Mouse (Mus musculus): ENCODE measurements around the gene Ccdc183. TPM values are rescaled to one million over a fixed set of nuclear protein-coding genes. Genes with fewer than 3 reads are reported as not detected.
A peak's percentile ranks its signal among the peaks of the same experiment; 100 is the strongest.

The Ccdc183 gene
- polyA plus RNA-seq, 1 experiment from 2014 or later, result 0.21 TPM

DNA sequence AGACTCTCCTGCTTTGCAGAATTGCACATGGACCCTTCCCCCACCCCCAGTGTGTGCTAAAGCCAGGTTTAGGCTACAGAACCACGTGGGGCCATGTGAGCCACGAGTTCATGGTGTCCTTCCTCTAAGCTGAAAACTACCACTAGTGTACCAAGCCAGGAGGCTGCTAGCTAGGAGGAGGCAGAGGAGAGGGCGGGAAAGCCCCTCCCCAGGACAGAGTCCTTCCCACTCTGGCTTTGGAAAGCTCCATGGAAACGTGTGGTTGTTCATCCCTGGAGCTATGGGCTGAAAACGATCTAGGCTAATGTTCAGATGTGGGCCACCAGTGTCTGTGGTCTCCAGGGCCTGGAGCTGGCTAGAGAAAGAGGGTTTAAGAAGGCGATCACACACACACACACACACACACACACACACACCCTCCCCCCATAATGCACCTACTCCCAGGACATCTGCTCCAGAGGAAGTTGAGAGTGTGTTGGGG lies 36.8 kb downstream of the Ccdc183 start:
- WGBS, result 46% methylated on average over 6 of the region's 6 CpGs
- Histone ChIP-seq H3K27me3 (ENCODE audit: insufficient read depth, poor library complexity, severe bottlenecking) (peaks cover 58% of the 10 kb centered on the region), H3K4me3 (0 out of 2 replicates have a peak overlapping the region, but pooled peaks have one; percentile 52), H3K9me3 (no peaks in the 10 kb centered on the region), H3K4me1 (peaks cover 61% of the 10 kb centered on the region), H3K27ac (no peak overlapping the region), H3K36me3 (peaks cover 31% of the 10 kb centered on the region)
- no peak for DNase-seq (ENCODE audit: low spot score)

DNA sequence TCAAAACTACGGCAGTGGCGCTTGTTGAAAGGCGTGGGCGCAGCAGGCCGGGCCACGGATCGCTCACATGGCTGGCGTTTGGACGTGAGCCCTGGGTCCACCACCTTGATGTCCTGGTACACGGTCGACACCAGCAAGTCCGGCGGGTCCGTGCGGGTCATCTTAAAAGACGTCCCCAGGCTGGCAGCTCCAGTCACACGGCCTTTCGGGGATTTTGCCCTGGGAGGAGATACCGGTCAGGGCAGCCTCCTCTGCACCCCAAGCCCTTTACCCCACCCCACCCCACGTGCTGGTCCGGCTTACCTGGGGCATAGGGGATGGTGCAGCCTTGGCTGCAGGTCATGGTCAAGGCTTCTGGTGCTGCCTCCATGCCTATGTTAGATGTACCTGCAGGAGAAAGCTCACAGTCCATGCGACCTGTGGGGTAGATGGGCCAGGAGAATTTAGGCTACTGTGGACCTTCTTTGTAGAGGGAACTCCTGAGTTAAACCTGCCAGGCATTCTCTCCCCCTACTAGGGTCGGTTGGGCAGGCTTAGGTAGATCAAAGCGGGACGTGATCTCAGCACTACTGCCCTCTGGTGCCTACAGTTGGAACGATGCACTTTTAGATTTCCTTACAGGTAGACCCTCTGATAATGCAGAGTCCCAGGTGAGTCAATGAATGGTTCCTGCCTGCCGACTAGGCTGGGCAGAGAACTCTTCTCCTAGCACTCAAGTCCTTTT lies 37.6 kb downstream of the Ccdc183 start:
- H3K9me3 ChIP-seq, result no peaks in the 10 kb centered on the region
- no peak for DNase-seq (ENCODE audit: low spot score)
- peaks cover 23% of the 10 kb centered on the region for H3K36me3 ChIP-seq
- 6% methylated on average over 27 of the region's 27 CpGs for WGBS
- peaks cover 66% of the 10 kb centered on the region for H3K4me1 ChIP-seq
- peaks cover 61% of the 10 kb centered on the region for H3K27me3 ChIP-seq (ENCODE audit: insufficient read depth, poor library complexity, severe bottlenecking)
- H3K27ac ChIP-seq, result no peak overlapping the region
- peak overlapping the region; percentile 41 for H3K4me3 ChIP-seq

DNA sequence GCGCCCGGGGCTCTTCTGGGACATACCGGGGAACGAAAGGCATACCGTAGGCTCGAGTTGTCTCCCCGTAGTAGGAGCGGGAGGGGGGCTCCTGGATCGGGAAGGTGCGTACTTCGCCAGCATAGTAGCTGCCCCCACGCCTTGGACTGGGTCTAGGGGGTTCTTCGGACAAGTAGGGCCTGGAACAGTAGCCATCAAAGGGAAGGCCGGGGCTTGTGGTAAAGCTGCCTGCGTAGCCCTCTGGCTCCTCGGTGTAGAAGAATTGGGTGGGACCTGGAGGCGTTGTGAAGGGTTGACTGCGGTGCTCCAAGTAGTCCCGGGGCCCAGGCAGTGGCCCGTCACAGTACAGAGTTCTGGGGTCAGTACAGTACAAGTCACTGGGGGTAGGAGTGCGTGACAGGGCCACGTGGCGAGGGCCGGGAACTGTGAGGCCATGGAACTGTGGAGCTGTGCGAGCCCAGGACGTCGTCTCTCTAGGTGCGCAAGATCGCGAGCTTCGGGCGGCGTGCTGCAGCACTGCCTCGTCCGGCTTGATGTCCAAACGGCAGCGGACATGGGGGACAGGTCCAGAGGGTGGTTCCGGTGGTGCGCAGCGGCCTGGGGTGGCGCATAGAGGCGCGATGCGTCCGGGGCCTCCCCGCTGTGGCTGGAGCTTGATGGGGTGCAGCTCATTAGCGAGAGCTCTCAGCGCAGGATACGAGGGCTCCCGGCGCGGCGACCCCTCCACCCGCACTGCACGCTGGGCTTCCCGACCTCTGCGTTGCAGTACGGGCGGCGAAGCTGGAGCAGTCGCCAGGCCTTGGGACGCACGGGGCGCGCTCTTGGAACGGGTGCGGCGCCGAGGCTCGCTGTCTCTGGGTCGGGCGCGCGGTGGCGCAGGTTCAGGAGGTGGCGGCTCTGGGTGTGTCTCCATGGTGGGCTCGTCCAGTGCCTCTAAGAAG lies 38.4 kb downstream of the Ccdc183 start:
- no peak for DNase-seq (ENCODE audit: low spot score)
- Histone ChIP-seq H3K4me3 (peak overlapping the region; percentile 49), H3K4me1 (peaks cover 68% of the 10 kb centered on the region), H3K9me3 (no peaks in the 10 kb centered on the region), H3K27ac (no peak overlapping the region), H3K36me3 (peaks cover 15% of the 10 kb centered on the region), H3K27me3 (ENCODE audit: insufficient read depth, poor library complexity, severe bottlenecking) (peaks cover 61% of the 10 kb centered on the region)
- WGBS, result 5% methylated on average over 77 of the region's 77 CpGs

DNA sequence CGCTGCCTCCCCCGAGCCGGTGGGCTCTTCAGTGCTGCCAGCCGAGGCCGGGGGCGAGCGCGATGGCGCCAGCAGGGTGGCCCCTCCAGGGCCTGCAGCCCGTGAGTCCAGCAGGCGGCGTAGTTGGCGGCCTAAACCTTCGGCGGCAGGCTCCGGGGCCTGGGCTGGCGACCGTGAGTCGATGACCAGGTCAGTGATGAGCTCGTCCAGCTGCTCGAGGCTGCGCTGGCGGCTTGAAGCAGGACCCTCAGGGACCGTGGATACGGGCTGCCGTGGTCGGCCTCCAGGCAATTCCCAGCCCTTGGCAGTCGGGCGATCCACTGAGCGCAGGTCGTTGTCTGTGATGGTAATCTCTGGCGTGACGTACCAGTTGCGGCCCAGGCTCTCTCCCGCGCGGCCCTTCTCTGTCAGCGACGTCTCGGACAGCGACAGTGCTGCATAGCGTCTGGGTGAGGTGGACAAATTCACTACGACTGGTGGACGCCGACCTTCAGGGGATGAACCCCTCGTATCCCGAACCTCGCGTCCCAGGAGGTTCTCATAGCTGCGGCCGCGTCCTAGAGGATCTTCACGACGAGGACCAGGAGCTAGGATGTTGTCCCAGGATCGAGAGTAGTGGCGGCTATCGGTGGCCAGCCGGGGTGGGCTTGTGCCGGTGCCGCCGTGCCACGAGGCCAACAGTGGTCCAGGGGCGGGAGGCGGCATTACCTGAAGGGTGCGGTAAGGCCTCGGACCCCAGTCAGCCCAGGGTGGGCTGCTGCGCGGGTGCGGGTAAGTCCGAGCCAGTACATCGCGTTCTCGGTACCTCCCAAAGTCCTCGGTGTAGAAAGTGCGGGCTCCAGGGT lies 39.3 kb downstream of the Ccdc183 start:
- Histone ChIP-seq H3K9me3 (no peaks in the 10 kb centered on the region), H3K27me3 (ENCODE audit: insufficient read depth, poor library complexity, severe bottlenecking) (peaks cover 61% of the 10 kb centered on the region), H3K4me3 (peak overlapping the region; percentile 49), H3K27ac (0 out of 2 replicates have a peak overlapping the region, but pooled peaks have one; percentile 17), H3K4me1 (peaks cover 77% of the 10 kb centered on the region), H3K36me3 (peaks cover 9% of the 10 kb centered on the region)
- DNase-seq (ENCODE audit: low spot score), result no peak
- 4% methylated on average over 75 of the region's 75 CpGs for WGBS

DNA sequence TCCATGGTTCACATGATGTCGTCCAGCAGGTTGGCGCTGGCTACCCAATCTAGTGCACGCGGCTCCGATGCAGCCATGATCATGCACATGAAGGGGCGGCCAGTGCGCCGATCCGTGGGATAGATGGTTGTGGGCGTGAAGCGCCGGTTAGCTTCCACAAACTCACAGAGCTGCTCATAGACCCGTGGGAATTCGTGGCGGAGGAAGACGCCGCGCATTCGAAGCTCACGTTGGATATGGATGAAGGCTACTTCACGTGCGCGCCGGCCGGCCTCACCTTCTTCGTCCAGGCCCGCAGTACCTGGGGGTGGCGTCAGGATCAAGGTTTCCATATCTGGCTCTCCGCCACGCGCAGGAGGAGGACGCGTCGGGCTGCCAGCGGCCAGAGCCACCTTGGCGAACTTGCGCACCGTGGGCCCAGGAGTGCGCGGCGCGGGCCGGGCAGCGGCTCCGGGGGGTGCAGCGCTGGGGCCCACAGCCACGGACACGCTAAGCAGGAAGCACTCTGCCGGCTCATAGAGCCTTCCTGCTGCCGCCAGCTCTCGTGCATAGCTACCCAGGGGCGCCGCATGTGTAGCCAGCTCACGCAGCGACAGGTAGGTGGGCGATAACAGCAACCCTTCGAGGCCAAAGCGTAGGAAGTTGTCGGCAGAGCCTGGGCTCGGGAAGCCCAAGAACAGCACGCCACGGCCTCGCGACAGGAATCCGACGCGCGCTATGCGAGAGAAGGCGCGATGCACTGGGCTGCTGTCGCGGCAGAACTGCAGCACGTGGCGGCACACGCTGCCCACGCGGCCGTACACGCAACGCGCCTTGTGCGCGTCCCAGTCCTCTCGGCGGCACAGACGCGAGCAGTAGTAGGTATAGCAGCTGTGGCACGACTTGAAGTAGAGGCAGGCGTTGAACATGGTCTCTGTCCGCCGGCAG lies 40.2 kb downstream of the Ccdc183 start:
- H3K9me3 ChIP-seq, result no peaks in the 10 kb centered on the region
- peaks cover 74% of the 10 kb centered on the region for H3K4me1 ChIP-seq
- DNase-seq (ENCODE audit: low spot score), result no peak
- 15% methylated on average over 92 of the region's 92 CpGs for WGBS
- H3K27me3 ChIP-seq (ENCODE audit: insufficient read depth, poor library complexity, severe bottlenecking), result peaks cover 61% of the 10 kb centered on the region
- H3K27ac ChIP-seq, result 0 out of 2 replicates have a peak overlapping the region, but pooled peaks have one; percentile 17
- H3K36me3 ChIP-seq, result peaks cover 11% of the 10 kb centered on the region
- peak overlapping the region; percentile 49 for H3K4me3 ChIP-seq

DNA sequence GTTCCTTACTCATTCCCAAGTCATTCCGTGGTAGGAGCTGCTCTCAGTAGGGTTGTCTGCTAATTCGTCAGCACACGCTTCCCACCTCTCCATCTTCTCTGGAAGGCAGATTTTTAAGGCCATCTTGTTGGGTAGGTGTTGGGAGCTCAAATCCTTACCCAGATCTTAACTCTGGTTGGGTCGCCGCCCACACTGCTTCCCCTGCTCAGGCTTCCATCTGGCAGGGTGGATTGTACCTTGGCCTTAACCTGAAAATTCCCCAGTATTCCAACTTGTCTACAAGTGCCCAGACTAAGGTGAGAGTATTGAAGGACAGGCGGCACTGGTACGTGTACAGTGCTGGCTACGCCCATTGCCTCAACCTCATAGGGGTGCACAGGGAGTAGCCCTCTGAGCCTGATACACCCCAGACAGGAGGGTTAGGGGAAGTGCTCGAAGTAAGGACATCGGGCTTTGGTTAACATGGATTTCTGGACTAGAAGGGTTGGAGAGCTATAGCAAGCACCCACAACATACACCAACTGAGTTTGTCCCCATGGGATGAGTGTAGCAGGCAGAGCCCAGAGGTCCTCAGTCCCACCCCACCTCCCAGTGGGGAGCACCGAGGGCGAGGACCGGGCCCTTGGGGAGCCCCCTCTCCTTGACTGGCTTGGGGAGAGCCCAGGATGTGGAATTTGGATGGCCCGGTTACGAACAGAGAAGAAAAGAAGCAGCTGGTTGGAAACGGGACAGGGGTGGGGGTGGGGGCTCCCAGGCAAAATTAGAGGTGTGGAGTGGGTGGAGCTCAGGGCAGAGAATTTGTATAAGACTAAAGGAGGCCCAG lies 41.2 kb downstream of the Ccdc183 start:
- H3K36me3 ChIP-seq, result peaks cover 19% of the 10 kb centered on the region
- no peaks in the 10 kb centered on the region for H3K9me3 ChIP-seq
- peaks cover 59% of the 10 kb centered on the region for H3K27me3 ChIP-seq (ENCODE audit: insufficient read depth, poor library complexity, severe bottlenecking)
- DNase-seq (ENCODE audit: low spot score), result no peak
- H3K4me1 ChIP-seq, result peaks cover 67% of the 10 kb centered on the region
- H3K27ac ChIP-seq, result no peak overlapping the region
- peak overlapping the region; percentile 66; the same call in 1 of the 2 replicates for H3K4me3 ChIP-seq
- WGBS, result 67% methylated on average over 16 of the region's 16 CpGs

DNA sequence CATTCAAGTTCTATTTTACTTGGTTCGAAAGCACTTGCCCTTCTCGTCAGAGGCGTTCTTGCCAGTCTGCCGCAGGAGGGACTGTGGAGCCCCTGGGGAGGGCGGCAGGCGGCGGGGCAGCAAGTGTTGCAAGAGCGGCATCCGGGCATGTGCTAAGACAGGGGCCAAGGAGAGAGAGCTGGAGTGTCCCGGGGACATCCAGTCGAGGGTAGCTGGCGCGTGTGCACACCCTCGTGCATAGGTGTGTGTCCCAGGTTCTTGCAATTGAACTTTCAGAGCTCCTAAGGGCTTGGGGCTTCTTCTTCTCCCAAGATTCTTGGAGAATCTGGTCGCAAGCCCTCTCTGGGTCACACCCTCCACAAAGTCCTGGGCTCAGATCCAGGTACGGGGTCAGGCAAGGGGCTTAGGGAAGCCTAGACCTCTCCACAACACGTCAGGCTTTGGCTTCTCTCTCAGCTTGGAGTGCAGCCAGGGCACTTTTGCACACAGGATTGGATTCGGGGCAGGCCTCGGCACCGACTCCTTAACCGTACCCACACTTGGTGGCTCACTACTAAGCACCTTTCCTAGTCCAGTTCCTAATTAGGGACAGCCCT lies 41.9 kb downstream of the Ccdc183 start:
- peak; percentile 85 for DNase-seq (ENCODE audit: low spot score)
- H3K9me3 ChIP-seq, result no peaks in the 10 kb centered on the region
- peak overlapping the region; percentile 66 for H3K4me3 ChIP-seq
- 16% methylated on average over 21 of the region's 21 CpGs for WGBS
- peaks cover 65% of the 10 kb centered on the region for H3K4me1 ChIP-seq
- peaks cover 26% of the 10 kb centered on the region for H3K36me3 ChIP-seq
- H3K27me3 ChIP-seq (ENCODE audit: insufficient read depth, poor library complexity, severe bottlenecking), result peaks cover 52% of the 10 kb centered on the region
- H3K27ac ChIP-seq, result peak overlapping the region; percentile 96

DNA sequence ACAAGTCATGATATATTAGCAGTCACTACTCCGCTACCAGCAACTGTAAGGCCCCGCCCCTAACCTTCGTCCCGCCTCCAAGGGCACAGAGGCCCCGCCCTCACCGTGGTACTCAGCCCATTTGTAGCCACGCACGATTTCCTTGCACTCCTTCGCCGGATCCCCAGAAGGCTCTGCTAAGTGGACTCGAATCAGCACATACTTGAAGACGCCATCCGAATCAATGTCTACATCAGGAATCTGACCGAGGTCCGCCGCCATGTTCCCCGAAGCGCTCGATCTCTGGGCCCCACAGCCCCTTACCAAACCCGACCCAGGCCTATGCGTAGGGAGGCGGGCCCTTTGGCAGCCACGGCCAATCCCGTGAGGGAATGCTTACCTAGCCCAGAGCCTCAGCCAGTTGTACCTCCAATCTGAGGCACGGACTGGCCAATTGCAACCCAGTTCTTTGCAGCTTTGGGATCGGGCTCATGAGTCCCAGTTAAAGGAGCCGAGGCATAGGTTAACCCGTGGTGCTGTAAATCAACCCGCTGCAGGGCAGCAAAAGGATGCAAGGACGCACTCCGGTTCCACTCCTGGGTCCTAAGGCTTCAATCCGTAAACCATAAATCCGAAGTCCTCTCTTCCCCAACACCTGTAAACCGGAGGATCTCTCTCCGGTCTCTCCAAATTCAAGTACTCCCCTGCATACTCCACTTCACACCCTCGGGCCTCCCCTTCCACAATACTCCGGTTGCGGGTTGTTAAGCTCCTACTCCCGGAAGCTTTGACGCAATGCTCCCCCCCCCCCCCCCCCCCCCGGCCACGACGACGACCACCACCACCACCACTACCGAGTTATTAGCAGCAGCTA lies 42.7 kb downstream of the Ccdc183 start, which contains the start of the genes Mamdc4 and Phpt1:
Gene Mamdc4, minus strand, starts transcription at position 267 of the 853 bp plus-strand sequence.
Gene Phpt1, minus strand, starts transcription at position 646 of the 853 bp plus-strand sequence.
- H3K4me3 ChIP-seq, result peak within 1 kb of the TSS; percentile 66
- H3K27ac ChIP-seq, result peak within 1 kb of the TSS; percentile 96
- no peaks in the 10 kb centered on the region for H3K9me3 ChIP-seq
- peaks cover 45% of the 10 kb centered on the region for H3K27me3 ChIP-seq (ENCODE audit: insufficient read depth, poor library complexity, severe bottlenecking)
- H3K4me1 ChIP-seq, result peaks cover 62% of the 10 kb centered on the region
- WGBS, result under 1% methylated on average over 44 of the region's 45 CpGs
- H3K36me3 ChIP-seq, result peaks cover 33% of the 10 kb centered on the region
- DNase-seq (ENCODE audit: low spot score), result peak; percentile 99

DNA sequence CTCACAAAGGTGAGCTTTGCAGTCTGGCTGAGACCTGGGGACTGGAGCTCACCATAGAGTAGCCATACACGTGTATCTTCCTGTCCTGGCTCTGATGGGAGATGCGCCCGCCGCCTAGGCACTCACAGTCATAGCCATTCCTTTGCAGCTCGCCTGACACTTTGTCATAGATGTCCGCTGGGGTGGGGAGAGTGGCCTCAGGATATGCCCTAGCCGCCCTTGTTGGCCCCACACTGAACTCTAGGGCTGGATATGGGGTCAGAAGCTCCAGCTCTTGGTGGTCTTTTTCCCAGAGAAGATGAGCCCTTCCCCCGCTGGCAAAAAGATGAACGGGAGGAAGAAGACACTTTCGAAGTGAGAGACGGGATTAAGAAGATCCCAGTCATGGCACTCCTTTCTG lies 43.3 kb downstream of the Ccdc183 start:
- H3K4me1 ChIP-seq, result peaks cover 56% of the 10 kb centered on the region
- no peaks in the 10 kb centered on the region for H3K9me3 ChIP-seq
- peaks cover 40% of the 10 kb centered on the region for H3K36me3 ChIP-seq
- no peak for DNase-seq (ENCODE audit: low spot score)
- H3K27me3 ChIP-seq (ENCODE audit: insufficient read depth, poor library complexity, severe bottlenecking), result peaks cover 38% of the 10 kb centered on the region
- peak overlapping the region; percentile 66 for H3K4me3 ChIP-seq
- peak overlapping the region; percentile 96 for H3K27ac ChIP-seq
- 19% methylated on average over 11 of the region's 11 CpGs for WGBS

DNA sequence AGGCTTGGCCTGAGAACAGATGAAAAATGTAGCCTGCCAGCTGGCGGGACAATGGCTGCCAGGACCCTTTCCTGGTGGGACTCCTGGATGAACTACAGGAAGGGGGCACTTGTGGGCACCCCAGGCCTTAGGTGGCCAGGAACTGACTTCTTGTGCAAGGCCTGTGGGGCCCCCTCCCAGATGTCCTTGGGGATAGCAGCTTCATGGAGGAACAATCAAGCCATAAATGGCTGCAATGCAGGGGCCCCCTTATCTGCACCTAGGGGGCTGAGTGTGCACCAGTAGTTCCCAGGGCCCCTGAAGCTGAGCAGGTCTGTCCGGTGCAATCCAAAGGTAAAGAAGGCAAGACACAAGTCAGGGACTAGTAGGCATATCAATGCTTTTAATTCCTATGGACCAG lies 44.4 kb downstream of the Ccdc183 start:
- Histone ChIP-seq H3K4me3 (peak overlapping the region; percentile 19; the same call in 1 of the 2 replicates), H3K4me1 (peaks cover 46% of the 10 kb centered on the region), H3K36me3 (peaks cover 50% of the 10 kb centered on the region), H3K27ac (no peak overlapping the region), H3K27me3 (ENCODE audit: insufficient read depth, poor library complexity, severe bottlenecking) (peaks cover 27% of the 10 kb centered on the region), H3K9me3 (no peaks in the 10 kb centered on the region)
- DNase-seq (ENCODE audit: low spot score), result no peak
- WGBS, result 76% methylated on average over 2 of the region's 2 CpGs

Measured in heart, embryonic 10.5 days (tissue).